Mouse (Mus musculus): ENCODE measurements at regions not wholly inside any gene's neighbourhood (a gene's known extent, or its start where the extent isn't known, plus 50 kb on each side); places are given as distances from the start of the nearest gene placed in this dataset.

- TF ChIP-seq CHD2 (IDR thresholded peaks at IDR 0.05; ENCODE audit: low read length) (no peak), MXI1 (IDR thresholded peaks at IDR 0.05; ENCODE audit: low read depth, low read length) (no peak), POLR2A (IDR thresholded peaks at IDR 0.05; ENCODE audit: control insufficient read depth in 1 of 2, insufficient read depth in 1 of 2, low read depth in 1 of 2, low read length in 2 of 2, poor library complexity in 1 of 2) (no peak), GABPA (IDR thresholded peaks at IDR 0.05; ENCODE audit: low read depth, low read length) (no peak), MAZ (IDR thresholded peaks at IDR 0.05; ENCODE audit: low read depth, low read length) (no peak), USF2 (IDR thresholded peaks at IDR 0.05; ENCODE audit: borderline replicate concordance in 1 of 2, insufficient read depth in 1 of 2, low read depth in 1 of 2, low read length in 2 of 2) (no peak), KAT2A (conservative IDR thresholded peaks at IDR 0.05; ENCODE audit: low read depth, low read length) (no peak), EP300 (IDR thresholded peaks at IDR 0.05; ENCODE audit: low read depth in 1 of 2, low read length in 2 of 2) (no peak)
- no peaks in the 10 kb centered on the region for H3K79me2 ChIP-seq (ENCODE audit: control insufficient read depth, insufficient read depth, low read length, poor library complexity)
- H3K36me3 ChIP-seq (ENCODE audit: control insufficient read depth in 1 of 2, insufficient read depth in 2 of 2, low read length in 2 of 2) = no peaks in the 10 kb centered on the region
- H3K27ac ChIP-seq (ENCODE audit: control insufficient read depth, low read depth, low read length) = no peak overlapping the region
- H3K9me3 ChIP-seq (replicated peaks; ENCODE audit: insufficient read depth, low read length) = no peaks in the 10 kb centered on the region
- H3K4me3 ChIP-seq (ENCODE audit: control insufficient read depth in 1 of 2, insufficient read depth in 1 of 2, low read depth in 2 of 2, low read length in 2 of 2) = no peak overlapping the region
- no peaks in the 10 kb centered on the region for H3K27me3 ChIP-seq (ENCODE audit: control insufficient read depth in 1 of 2, insufficient read depth in 2 of 2, low read length in 2 of 2)
- H3K9ac ChIP-seq (ENCODE audit: control insufficient read depth, low read depth, low read length, poor library complexity, severe bottlenecking) = no peak overlapping the region
- no peaks in the 10 kb centered on the region for H3K4me1 ChIP-seq (ENCODE audit: control insufficient read depth in 1 of 2, insufficient read depth in 2 of 2, low read length in 2 of 2)
- DNase-seq (ENCODE audit: low read depth, low spot score) = no peak
These were observed 123.5 kb upstream of the B430218F22Rik start for GRCm38 (mm10) chr13:118262971-118263370.

GRCm38 (mm10) chr13:118265763-118266520 is 120.5 kb upstream of the B430218F22Rik start:
- H3K9me3 ChIP-seq (replicated peaks; ENCODE audit: insufficient read depth, low read length) = no peaks in the 10 kb centered on the region
- no peaks in the 10 kb centered on the region for H3K36me3 ChIP-seq (ENCODE audit: control insufficient read depth in 1 of 2, insufficient read depth in 2 of 2, low read length in 2 of 2)
- no peak overlapping the region for H3K9ac ChIP-seq (ENCODE audit: control insufficient read depth, low read depth, low read length, poor library complexity, severe bottlenecking)
- no peak overlapping the region for H3K4me3 ChIP-seq (ENCODE audit: control insufficient read depth in 1 of 2, insufficient read depth in 1 of 2, low read depth in 2 of 2, low read length in 2 of 2)
- TF ChIP-seq MAX (IDR thresholded peaks at IDR 0.05; ENCODE audit: low read length) (no peak), MAFK (IDR thresholded peaks at IDR 0.05; ENCODE audit: borderline replicate concordance, low read depth, low read length) (no peak), CTCF (IDR thresholded peaks at IDR 0.05 in 2 of 3, conservative IDR thresholded peaks at IDR 0.05 in 1 of 3; ENCODE audit: control insufficient read depth in 1 of 3, insufficient read depth in 1 of 3, low read depth in 2 of 3, low read length in 3 of 3, poor library complexity in 1 of 3, severe bottlenecking in 1 of 3) (no peak), TCF12 (IDR thresholded peaks at IDR 0.05; ENCODE audit: low read depth, low read length) (no peak), SMC3 (IDR thresholded peaks at IDR 0.05; ENCODE audit: low read depth, low read length) (no peak), MYC (IDR thresholded peaks at IDR 0.05; ENCODE audit: low read depth, low read length) (no peak), RAD21 (IDR thresholded peaks at IDR 0.05; ENCODE audit: low read depth, low read length) (no peak), RCOR1 (IDR thresholded peaks at IDR 0.05; ENCODE audit: low read depth, low read length) (no peak), E2F4 (IDR thresholded peaks at IDR 0.05; ENCODE audit: borderline replicate concordance, low read depth, low read length) (no peak), ELF1 (IDR thresholded peaks at IDR 0.05; ENCODE audit: low read depth, low read length) (no peak), MAZ (IDR thresholded peaks at IDR 0.05; ENCODE audit: low read depth, low read length) (no peak), ETS1 (IDR thresholded peaks at IDR 0.05; ENCODE audit: low read depth, low read length) (no peak), GABPA (IDR thresholded peaks at IDR 0.05; ENCODE audit: low read depth, low read length) (no peak), GATA1 (IDR thresholded peaks at IDR 0.05; ENCODE audit: low read depth, low read length) (no peak), CHD1 (IDR thresholded peaks at IDR 0.05; ENCODE audit: low read depth, low read length) (no peak), UBTF (IDR thresholded peaks at IDR 0.05; ENCODE audit: borderline replicate concordance, insufficient read depth, low read depth, low read length) (no peak), TAL1 (IDR thresholded peaks at IDR 0.05; ENCODE audit: low read length) (no peak)
- no peaks in the 10 kb centered on the region for H3K4me1 ChIP-seq (ENCODE audit: control insufficient read depth in 1 of 2, insufficient read depth in 2 of 2, low read length in 2 of 2)
- no peaks in the 10 kb centered on the region for H3K79me2 ChIP-seq (ENCODE audit: control insufficient read depth, insufficient read depth, low read length, poor library complexity)
- DNase-seq (ENCODE audit: low read depth, low spot score) = no peak
- H3K27me3 ChIP-seq (ENCODE audit: control insufficient read depth in 1 of 2, insufficient read depth in 2 of 2, low read length in 2 of 2) = no peaks in the 10 kb centered on the region
- H3K27ac ChIP-seq (ENCODE audit: control insufficient read depth, low read depth, low read length) = no peak overlapping the region
